Mouse (Mus musculus): ENCODE data around the gene Spata33. TPM values are rescaled to one million over a fixed set of nuclear protein-coding genes. Genes with fewer than 3 reads are reported as not detected.
"Not testable (repeated sequence)": the region's sequence is repeated elsewhere in the genome, so short reads cannot be mapped to it uniquely, and the experiment has no call there.

The Spata33 gene
- polyA plus RNA-seq, 1 experiment from 2014 or later = 1.7 TPM

- Histone ChIP-seq H3K27me3 (replicated peaks; ENCODE audit: control insufficient read depth, insufficient read depth, low read length) (no peaks in the 10 kb centered on the region), H3K27ac (ENCODE audit: low read depth, low read length) (peak within 1 kb of the TSS; percentile 44), H3K9ac (ENCODE audit: low read depth, low read length) (peak within 1 kb of the TSS; percentile 74), H3K36me3 (ENCODE audit: control insufficient read depth, insufficient read depth, low read length) (no peaks in the 10 kb centered on the region), H3K9me3 (ENCODE audit: control insufficient read depth, low read length) (no peaks in the 10 kb centered on the region), H3K4me3 (ENCODE audit: low read depth, low read length) (peak within 1 kb of the TSS; percentile 91), H3K4me2 (peak within 1 kb of the TSS; percentile 78), H3K4me1 (replicated peaks; ENCODE audit: control insufficient read depth, insufficient read depth, low read length) (peaks cover 12% of the 10 kb centered on the region)
- 3% methylated on average over 59 of the region's 59 CpGs for WGBS
- ATAC-seq (replicated peaks; ENCODE audit: low FRiP score) (peak; percentile 86), DNase-seq (ENCODE audit: low spot score) (peak; percentile 94)
Measured at GRCm38 (mm10) chr8:123224278-123225266, 11.9 kb downstream of the Spata33 start, which contains the start of gene Cdk10. Gene Cdk10, plus strand, starts transcription at chr8:123224842.

- Histone ChIP-seq H3K4me3 (ENCODE audit: low read depth, low read length) (no peak overlapping the region), H3K27me3 (replicated peaks; ENCODE audit: control insufficient read depth, insufficient read depth, low read length) (no peaks in the 10 kb centered on the region), H3K9me3 (ENCODE audit: control insufficient read depth, low read length) (no peaks in the 10 kb centered on the region), H3K27ac (ENCODE audit: low read depth, low read length) (no peak overlapping the region), H3K4me1 (replicated peaks; ENCODE audit: control insufficient read depth, insufficient read depth, low read length) (peaks cover 12% of the 10 kb centered on the region), H3K9ac (ENCODE audit: low read depth, low read length) (no peak overlapping the region), H3K36me3 (ENCODE audit: control insufficient read depth, insufficient read depth, low read length) (no peaks in the 10 kb centered on the region), H3K4me2 (no peak overlapping the region)
- WGBS = 100% methylated on average over 1 of the region's 1 CpGs
- ATAC-seq (replicated peaks; ENCODE audit: low FRiP score) (no peak), DNase-seq (ENCODE audit: low spot score) (no peak)
Measured at GRCm38 (mm10) chr8:123228416-123228815, 15.8 kb downstream of the Spata33 start.

- H3K27ac ChIP-seq (ENCODE audit: low read depth, low read length); H3K9ac ChIP-seq (ENCODE audit: low read depth, low read length); DNase-seq (ENCODE audit: low spot score); H3K4me3 ChIP-seq (ENCODE audit: low read depth, low read length); H3K36me3 ChIP-seq (ENCODE audit: control insufficient read depth, insufficient read depth, low read length); ATAC-seq (replicated peaks; ENCODE audit: low FRiP score); H3K9me3 ChIP-seq (ENCODE audit: control insufficient read depth, low read length); H3K4me2 ChIP-seq: not testable (repeated sequence)
- 88% methylated on average over 11 of the region's 11 CpGs for WGBS
- Histone ChIP-seq H3K27me3 (replicated peaks; ENCODE audit: control insufficient read depth, insufficient read depth, low read length) (peaks cover 14% of the 10 kb centered on the region), H3K4me1 (replicated peaks; ENCODE audit: control insufficient read depth, insufficient read depth, low read length) (peaks cover 11% of the 10 kb centered on the region)
Measured at GRCm38 (mm10) chr8:123230326-123230725, 17.7 kb downstream of the Spata33 start.

GRCm38 (mm10) chr8:123231742-123232141 is 19.1 kb downstream of the Spata33 start:
- H3K27me3 ChIP-seq (replicated peaks; ENCODE audit: control insufficient read depth, insufficient read depth, low read length) = peaks cover 16% of the 10 kb centered on the region
- peaks cover 10% of the 10 kb centered on the region for H3K4me1 ChIP-seq (replicated peaks; ENCODE audit: control insufficient read depth, insufficient read depth, low read length)
- no peaks in the 10 kb centered on the region for H3K9me3 ChIP-seq (ENCODE audit: control insufficient read depth, low read length)
- H3K36me3 ChIP-seq (ENCODE audit: control insufficient read depth, insufficient read depth, low read length) = no peaks in the 10 kb centered on the region
- no peak overlapping the region for H3K4me3 ChIP-seq (ENCODE audit: low read depth, low read length)
- WGBS = 66% methylated on average over 5 of the region's 5 CpGs
- ATAC-seq (replicated peaks; ENCODE audit: low FRiP score) (no peak), DNase-seq (ENCODE audit: low spot score) (no peak)
- H3K9ac ChIP-seq (ENCODE audit: low read depth, low read length) = no peak overlapping the region; the same call in 1 of the 2 replicates
- no peak overlapping the region for H3K4me2 ChIP-seq
- no peak overlapping the region for H3K27ac ChIP-seq (ENCODE audit: low read depth, low read length)

GRCm38 (mm10) chr8:123232553-123232952 is 19.9 kb downstream of the Spata33 start:
- no peak overlapping the region for H3K4me2 ChIP-seq
- 37% methylated on average over 7 of the region's 7 CpGs for WGBS
- H3K27me3 ChIP-seq (replicated peaks; ENCODE audit: control insufficient read depth, insufficient read depth, low read length) = peaks cover 16% of the 10 kb centered on the region
- no peak overlapping the region for H3K4me3 ChIP-seq (ENCODE audit: low read depth, low read length)
- H3K9me3 ChIP-seq (ENCODE audit: control insufficient read depth, low read length) = no peaks in the 10 kb centered on the region
- DNase-seq (ENCODE audit: low spot score) (no peak), ATAC-seq (replicated peaks; ENCODE audit: low FRiP score) (no peak)
- H3K9ac ChIP-seq (ENCODE audit: low read depth, low read length) = no peak overlapping the region
- no peak overlapping the region for H3K27ac ChIP-seq (ENCODE audit: low read depth, low read length)
- peaks cover 10% of the 10 kb centered on the region for H3K4me1 ChIP-seq (replicated peaks; ENCODE audit: control insufficient read depth, insufficient read depth, low read length)
- no peaks in the 10 kb centered on the region for H3K36me3 ChIP-seq (ENCODE audit: control insufficient read depth, insufficient read depth, low read length)

GRCm38 (mm10) chr8:123233300-123233699 is 20.7 kb downstream of the Spata33 start:
- H3K27ac ChIP-seq (ENCODE audit: low read depth, low read length) = no peak overlapping the region
- 60% methylated on average over 13 of the region's 13 CpGs for WGBS
- ATAC-seq (replicated peaks; ENCODE audit: low FRiP score) (no peak), DNase-seq (ENCODE audit: low spot score) (no peak)
- no peaks in the 10 kb centered on the region for H3K9me3 ChIP-seq (ENCODE audit: control insufficient read depth, low read length)
- H3K4me2 ChIP-seq = no peak overlapping the region
- H3K4me3 ChIP-seq (ENCODE audit: low read depth, low read length) = no peak overlapping the region
- no peaks in the 10 kb centered on the region for H3K36me3 ChIP-seq (ENCODE audit: control insufficient read depth, insufficient read depth, low read length)
- H3K27me3 ChIP-seq (replicated peaks; ENCODE audit: control insufficient read depth, insufficient read depth, low read length) = peaks cover 16% of the 10 kb centered on the region
- H3K9ac ChIP-seq (ENCODE audit: low read depth, low read length) = no peak overlapping the region
- peaks cover 10% of the 10 kb centered on the region for H3K4me1 ChIP-seq (replicated peaks; ENCODE audit: control insufficient read depth, insufficient read depth, low read length)

- no peak for ATAC-seq (replicated peaks; ENCODE audit: low FRiP score)
- H3K4me1 ChIP-seq (replicated peaks; ENCODE audit: control insufficient read depth, insufficient read depth, low read length) = peaks cover 10% of the 10 kb centered on the region
- H3K4me2 ChIP-seq = no peak overlapping the region
- no peak overlapping the region for H3K27ac ChIP-seq (ENCODE audit: low read depth, low read length)
- 72% methylated on average over 11 of the region's 11 CpGs for WGBS
- no peak overlapping the region for H3K9ac ChIP-seq (ENCODE audit: low read depth, low read length)
- H3K4me3 ChIP-seq (ENCODE audit: low read depth, low read length) = no peak overlapping the region
- peaks cover 16% of the 10 kb centered on the region for H3K27me3 ChIP-seq (replicated peaks; ENCODE audit: control insufficient read depth, insufficient read depth, low read length)
- H3K36me3 ChIP-seq (ENCODE audit: control insufficient read depth, insufficient read depth, low read length) = no peaks in the 10 kb centered on the region
- H3K9me3 ChIP-seq (ENCODE audit: control insufficient read depth, low read length) = no peaks in the 10 kb centered on the region
- DNase-seq (ENCODE audit: low spot score) = no peak
Measured at GRCm38 (mm10) chr8:123233760-123234159, 21.1 kb downstream of the Spata33 start.

- peaks cover 16% of the 10 kb centered on the region for H3K27me3 ChIP-seq (replicated peaks; ENCODE audit: control insufficient read depth, insufficient read depth, low read length)
- H3K4me2 ChIP-seq = peak overlapping the region; percentile 99
- 38% methylated on average over 13 of the region's 13 CpGs for WGBS
- peak overlapping the region; percentile 60 for H3K4me3 ChIP-seq (ENCODE audit: low read depth, low read length)
- no peaks in the 10 kb centered on the region for H3K36me3 ChIP-seq (ENCODE audit: control insufficient read depth, insufficient read depth, low read length)
- no peaks in the 10 kb centered on the region for H3K9me3 ChIP-seq (ENCODE audit: control insufficient read depth, low read length)
- no peak for ATAC-seq (replicated peaks; ENCODE audit: low FRiP score)
- H3K9ac ChIP-seq (ENCODE audit: low read depth, low read length) = peak overlapping the region; percentile 62; the same call in 1 of the 2 replicates
- peaks cover 10% of the 10 kb centered on the region for H3K4me1 ChIP-seq (replicated peaks; ENCODE audit: control insufficient read depth, insufficient read depth, low read length)
- no peak overlapping the region for H3K27ac ChIP-seq (ENCODE audit: low read depth, low read length)
- DNase-seq (ENCODE audit: low spot score) = no peak
Measured at GRCm38 (mm10) chr8:123234918-123235519, 22.4 kb downstream of the Spata33 start.

Data from liver, embryonic 11.5 days (tissue).